Mouse (Mus musculus): ENCODE results near the gene S100a14.

- TF ChIP-seq CTCF (IDR thresholded peaks at IDR 0.05; ENCODE audit: control insufficient read depth, insufficient read depth, insufficient read length): no peak
- TF ChIP-seq MAX (IDR thresholded peaks at IDR 0.05): no peak
- no peak for TF ChIP-seq MYOG (IDR thresholded peaks at IDR 0.05; ENCODE audit: control insufficient read depth, extremely low read depth, insufficient read length)
- TF ChIP-seq CEBPB (IDR thresholded peaks at IDR 0.05; ENCODE audit: low read depth): no peak
These were observed 33.5 kb downstream of the S100a14 start, which contains the start of gene S100a3 for GRCm38 (mm10) chr3:90560008-90560628.

All from C2C12 (cell line).